Mouse (Mus musculus): ENCODE measurements around the gene Thpo. TPM values are rescaled to one million over a fixed set of nuclear protein-coding genes. Genes with fewer than 3 reads are reported as not detected.

Gene Thpo
- total and polyA plus RNA-seq, 3 experiments, result 0.08 to 1.0 (median 0.19) TPM

- H3K9me3 ChIP-seq (replicated peaks; ENCODE audit: low read length), result no peaks in the 10 kb centered on the region
- H3K27ac ChIP-seq (ENCODE audit: insufficient read depth, low read depth), result no peak overlapping the region
- H3K4me3 ChIP-seq (replicated peaks in 1 of 3; ENCODE audit: low read depth in 2 of 3, low read length in 2 of 3, poor library complexity in 1 of 3), result no peak overlapping the region
- no peak overlapping the region for H3K9ac ChIP-seq (ENCODE audit: insufficient read depth, low read depth)
- dilution Hi-C loops (cut with MboI; ENCODE audit: extremely low pct_ligation_motif_present, extremely low pct_unique_long_range_greater_than_20kb, low sequenced_read_pairs) (no loop called here), in situ Hi-C loops (cut with MboI; ENCODE audit: low pct_ligation_motif_present, low pct_unique_long_range_greater_than_20kb, low sequenced_read_pairs) (no loop called here)
- no peak overlapping the region for H3K4me2 ChIP-seq (ENCODE audit: insufficient read depth, low read depth, poor library complexity, severe bottlenecking)
- peaks cover 2 to 3% of the 10 kb centered on the region in 2 experiments; a peak in 3 of 4 replicates for H3K4me1 ChIP-seq (ENCODE audit: control insufficient read depth in 1 of 2, insufficient read depth in 2 of 2)
- no peaks in the 10 kb centered on the region for H3K36me3 ChIP-seq (replicated peaks in 1 of 2; ENCODE audit: control insufficient read depth in 1 of 2, insufficient read depth in 1 of 2, low read length in 1 of 2)
- peaks cover 3% of the 10 kb centered on the region for H3K27me3 ChIP-seq (replicated peaks)
- no peaks in the 10 kb centered on the region for H3K79me2 ChIP-seq (replicated peaks; ENCODE audit: control insufficient read depth, extremely low read depth, insufficient read depth, poor library complexity, severe bottlenecking)
- TF ChIP-seq ZNF384 (IDR thresholded peaks at IDR 0.05; ENCODE audit: low read depth, low read length) (peak; percentile 69), RCOR1 (conservative IDR thresholded peaks at IDR 0.05; ENCODE audit: low read depth, low read length) (no peak)
- no peak for DNase-seq (ENCODE audit: extremely low read depth)
Measured at GRCm38 (mm10) chr16:20750518-20750917, 16.2 kb upstream of the Thpo start.

DNA sequence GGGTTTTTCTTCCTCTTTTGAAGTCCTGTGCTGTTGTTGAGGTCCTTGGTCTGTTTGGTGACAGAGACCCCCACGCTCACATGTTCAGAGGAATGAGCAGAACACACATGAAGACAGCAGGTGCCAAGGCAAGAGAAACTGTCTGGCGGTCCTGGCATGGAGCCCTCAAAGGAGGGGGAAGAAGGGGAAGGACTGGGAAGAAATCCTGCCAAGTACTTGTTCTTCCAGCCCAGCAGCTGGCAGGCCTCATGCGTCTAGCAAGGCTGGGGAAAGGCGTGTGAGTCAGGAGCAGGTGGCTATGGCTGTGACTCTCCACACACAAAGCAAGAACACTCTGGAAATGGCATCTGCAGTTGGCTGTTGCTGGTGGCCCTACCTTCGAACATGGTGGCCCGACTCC lies 12.3 kb upstream of the Thpo start:
- H3K27me3 ChIP-seq (replicated peaks), result peaks cover 1% of the 10 kb centered on the region
- peaks cover 3 to 6% of the 10 kb centered on the region in 2 experiments for H3K4me1 ChIP-seq (ENCODE audit: control insufficient read depth in 1 of 2, insufficient read depth in 2 of 2)
- no peak overlapping the region for H3K27ac ChIP-seq (ENCODE audit: insufficient read depth, low read depth)
- in situ Hi-C loops (cut with MboI; ENCODE audit: low pct_ligation_motif_present, low pct_unique_long_range_greater_than_20kb, low sequenced_read_pairs) (no loop called here), dilution Hi-C loops (cut with MboI; ENCODE audit: extremely low pct_ligation_motif_present, extremely low pct_unique_long_range_greater_than_20kb, low sequenced_read_pairs) (no loop called here)
- DNase-seq (ENCODE audit: extremely low read depth), result no peak
- H3K9ac ChIP-seq (ENCODE audit: insufficient read depth, low read depth), result no peak overlapping the region
- no peak overlapping the region for H3K4me3 ChIP-seq (replicated peaks in 1 of 3; ENCODE audit: low read depth in 2 of 3, low read length in 2 of 3, poor library complexity in 1 of 3)
- no peaks in the 10 kb centered on the region for H3K36me3 ChIP-seq (replicated peaks in 1 of 2; ENCODE audit: control insufficient read depth in 1 of 2, insufficient read depth in 1 of 2, low read length in 1 of 2)
- TF ChIP-seq E2F4 (IDR thresholded peaks at IDR 0.05; ENCODE audit: insufficient replicate concordance, low read depth, low read length) (no peak), MYC (IDR thresholded peaks at IDR 0.05; ENCODE audit: low read depth, low read length) (no peak), ZNF384 (IDR thresholded peaks at IDR 0.05; ENCODE audit: low read depth, low read length) (no peak), CTCF (conservative IDR thresholded peaks at IDR 0.05 in 1 of 2, IDR thresholded peaks at IDR 0.05 in 1 of 2; ENCODE audit: low read depth in 2 of 2, low read length in 2 of 2) (no peak), CHD2 (IDR thresholded peaks at IDR 0.05; ENCODE audit: low read length) (no peak), GABPA (IDR thresholded peaks at IDR 0.05; ENCODE audit: insufficient replicate concordance, low read depth, low read length) (no peak), RCOR1 (conservative IDR thresholded peaks at IDR 0.05; ENCODE audit: low read depth, low read length) (no peak), PAX5 (IDR thresholded peaks at IDR 0.05; ENCODE audit: low read length) (no peak), USF2 (conservative IDR thresholded peaks at IDR 0.05; ENCODE audit: low read depth, low read length) (no peak), TCF12 (IDR thresholded peaks at IDR 0.05; ENCODE audit: low read depth, low read length) (no peak), KAT2A (IDR thresholded peaks at IDR 0.05; ENCODE audit: insufficient replicate concordance, low read length) (no peak), HCFC1 (IDR thresholded peaks at IDR 0.05; ENCODE audit: low read depth, low read length) (no peak), SMC3 (IDR thresholded peaks at IDR 0.05; ENCODE audit: low read depth, low read length) (no peak), MXI1 (IDR thresholded peaks at IDR 0.05; ENCODE audit: low read depth, low read length) (no peak), MAZ (IDR thresholded peaks at IDR 0.05; ENCODE audit: low read depth, low read length) (no peak), JUN (IDR thresholded peaks at IDR 0.05; ENCODE audit: insufficient read depth, low read depth, low read length) (no peak), IRF4 (IDR thresholded peaks at IDR 0.05; ENCODE audit: low read depth, low read length) (no peak), MAX (IDR thresholded peaks at IDR 0.05; ENCODE audit: low read length) (no peak), UBTF (IDR thresholded peaks at IDR 0.05; ENCODE audit: low read depth, low read length) (no peak), ELF1 (IDR thresholded peaks at IDR 0.05; ENCODE audit: low read depth, low read length) (no peak)
- no peaks in the 10 kb centered on the region for H3K79me2 ChIP-seq (replicated peaks; ENCODE audit: control insufficient read depth, extremely low read depth, insufficient read depth, poor library complexity, severe bottlenecking)
- no peak overlapping the region for H3K4me2 ChIP-seq (ENCODE audit: insufficient read depth, low read depth, poor library complexity, severe bottlenecking)
- H3K9me3 ChIP-seq (replicated peaks; ENCODE audit: low read length), result no peaks in the 10 kb centered on the region
